Mouse (Mus musculus) heart, adult 2 months (tissue): ENCODE measurements around the gene Olfr1427.

ENCODE experiments used
- CTCF ChIP-seq: fragments of 200-600 bp; IDR thresholded peaks from 2 replicates; pipeline ENCODE4 v1.8.1; 2022; ENCODE audit warnings: antibody characterized with exemption, mild to moderate bottlenecking, moderate library complexity
- EP300 ChIP-seq: fragments of 200-500 bp; IDR thresholded peaks from 2 replicates; pipeline ENCODE4 v1.6.1; 2011; ENCODE audit warnings: low read depth, low read length, control low read depth; ENCODE audit not compliant: insufficient read depth
- POLR2A ChIP-seq: fragments of 200-500 bp; IDR thresholded peaks from 2 replicates; pipeline ENCODE4 v1.6.1; 2011; ENCODE audit warnings: mild to moderate bottlenecking, low read depth, low read length, control low read depth; ENCODE audit not compliant: insufficient read depth

DNA sequence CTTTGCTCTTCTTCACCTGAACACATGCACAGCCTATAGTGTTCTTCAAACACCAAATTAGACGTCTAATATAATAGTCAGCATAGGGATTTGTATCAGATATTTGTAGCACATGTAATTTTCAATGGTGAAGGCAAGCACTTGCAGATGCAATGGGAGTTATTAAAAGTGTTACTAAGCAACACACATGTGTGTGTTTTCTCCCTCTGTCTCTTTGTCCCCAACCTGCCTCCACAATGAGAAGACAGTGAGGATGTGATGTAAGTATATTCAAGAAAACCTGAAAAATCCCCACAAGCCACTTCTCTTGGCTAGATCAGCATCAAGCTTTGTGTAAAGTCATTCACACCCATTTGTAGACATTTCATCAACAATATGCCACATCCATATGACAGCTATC is 12.7 kb upstream of the Olfr1427 start, which contains the start of gene Olfr1428:
- TF ChIP-seq CTCF (no peak), POLR2A (no peak), EP300 (no peak)
